Mouse (Mus musculus) cortical plate, adult 2 months (tissue): Measurements from ENCODE around the gene Aldh3b2. TPM values are rescaled to one million over a fixed set of nuclear protein-coding genes. Genes with fewer than 3 reads are reported as not detected.

ENCODE experiments used
- H3K27ac ChIP-seq: fragments of 200-500 bp; 2 replicates; pipeline ENCODE4 v1.5.1; 2012; ENCODE audit warnings: low read length, control low read depth, inconsistent platforms; ENCODE audit not compliant: insufficient read depth
- H3K4me1 ChIP-seq: fragments of 200-500 bp; 2 replicates; pipeline ENCODE4 v1.6.1; 2011; ENCODE audit warnings: low read length; ENCODE audit not compliant: control insufficient read depth, insufficient read depth
- H3K4me3 ChIP-seq: fragments of 200-500 bp; 2 replicates; pipeline ENCODE4 v1.5.1; 2011; ENCODE audit warnings: mild to moderate bottlenecking, low read length, control low read depth; ENCODE audit not compliant: insufficient read depth
- CTCF ChIP-seq: fragments of 200-500 bp; IDR thresholded peaks from 2 replicates; pipeline ENCODE4 v1.5.1; 2011; ENCODE audit warnings: mild to moderate bottlenecking, control low read depth, low read length; ENCODE audit not compliant: insufficient read depth; ENCODE audit errors: extremely low read depth
- POLR2A ChIP-seq: fragments of 200-500 bp; IDR thresholded peaks from 2 replicates; pipeline ENCODE4 v1.6.1; 2011; ENCODE audit warnings: mild to moderate bottlenecking, low read length, control low read depth; ENCODE audit not compliant: insufficient read depth; ENCODE audit errors: extremely low read depth
- polyA plus RNA-seq: library from polyadenylated mRNA; depleted of rRNA; stranded (reverse); fragments of >200 nt; gene quantifications from 2 replicates; pipeline ENCODE4 v1.2.3, GENCODE M21; 2012

The Aldh3b2 gene
- polyA plus RNA-seq, 1 experiment: 2.1 TPM

DNA sequence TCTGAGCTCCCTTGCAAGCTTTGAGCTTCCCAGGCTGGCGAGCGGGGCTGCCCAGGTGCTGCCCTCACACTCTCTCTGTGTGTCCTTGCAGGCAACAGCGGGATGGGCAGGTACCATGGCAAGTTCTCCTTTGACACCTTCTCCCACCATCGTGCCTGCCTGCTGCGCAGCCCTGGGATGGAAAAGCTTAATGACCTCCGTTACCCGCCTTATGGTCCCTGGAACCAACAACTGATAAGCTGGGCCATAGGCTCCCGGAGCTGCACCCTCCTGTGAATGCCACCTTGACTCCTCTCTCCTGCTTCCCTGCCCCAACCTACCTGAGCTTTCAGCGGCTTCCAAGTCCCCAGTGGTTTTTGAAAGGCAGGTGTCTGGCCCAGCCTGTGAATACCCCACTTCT, 8.8 kb downstream of the Aldh3b2 start:
- TF ChIP-seq CTCF (no peak), POLR2A (no peak)
- H3K27ac ChIP-seq: no peak overlapping the region
- no peak overlapping the region for H3K4me3 ChIP-seq
- no peaks in the 10 kb centered on the region for H3K4me1 ChIP-seq

DNA sequence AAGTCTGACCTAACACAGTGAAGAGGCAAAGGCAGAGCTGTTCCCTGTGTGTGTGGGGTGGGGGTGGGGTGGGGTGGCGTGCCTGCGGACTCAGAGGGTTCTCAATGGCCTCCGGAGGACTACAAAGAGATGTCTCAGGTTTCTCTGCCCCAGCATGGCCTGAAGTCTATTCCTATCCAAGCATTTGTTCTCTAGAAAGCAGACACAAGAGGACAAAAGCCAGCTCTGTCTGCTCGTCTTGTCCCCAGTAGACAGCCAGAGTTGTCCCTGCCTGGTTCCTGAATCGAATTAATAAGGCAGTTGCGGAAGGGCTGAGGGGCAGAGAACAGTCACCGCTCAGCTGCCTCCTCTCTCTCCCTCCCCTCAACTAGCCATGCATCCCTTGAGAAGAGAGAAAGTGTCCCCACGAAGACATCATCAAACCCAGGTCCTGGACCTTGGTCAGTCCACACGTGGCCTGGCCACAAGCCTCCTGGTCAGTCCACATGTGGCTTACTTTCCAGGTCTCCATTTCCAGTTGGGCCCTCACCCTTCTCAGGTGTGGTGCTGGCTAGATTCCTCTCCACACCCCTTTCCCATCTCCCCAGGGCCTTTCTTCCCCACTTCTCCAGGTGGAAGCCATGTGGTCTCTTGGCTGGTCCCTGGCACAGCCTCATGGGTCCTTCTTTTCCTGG, 11.5 kb downstream of the Aldh3b2 start:
- Histone ChIP-seq H3K4me1 (peaks cover 6% of the 10 kb centered on the region), H3K4me3 (no peak overlapping the region), H3K27ac (peak overlapping the region; percentile 20; the same call in 1 of the 2 replicates)
- TF ChIP-seq POLR2A (no peak), CTCF (no peak)

DNA sequence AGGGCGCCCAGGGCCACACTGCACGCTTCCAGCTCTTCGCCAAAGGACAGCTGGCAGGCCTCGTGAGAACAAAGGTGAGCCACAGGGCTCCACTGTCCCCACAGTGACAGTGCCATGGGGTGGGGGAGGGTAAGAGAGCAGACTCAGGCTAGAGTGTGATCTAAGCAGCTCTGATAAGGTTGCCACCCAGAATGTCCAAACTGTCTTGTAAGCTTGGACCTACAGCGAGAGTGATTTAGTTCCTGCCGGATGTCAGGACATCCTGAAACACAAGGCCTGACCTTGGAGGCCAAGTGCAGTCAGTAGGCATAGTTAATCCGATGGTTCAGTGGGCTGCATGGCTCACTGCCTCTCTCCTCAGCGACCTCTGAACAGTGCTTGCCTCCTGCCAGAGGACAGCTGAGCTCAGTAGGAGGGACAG, 13.1 kb downstream of the Aldh3b2 start:
- TF ChIP-seq CTCF: no peak
- TF ChIP-seq POLR2A: no peak
- Histone ChIP-seq H3K27ac (no peak overlapping the region), H3K4me1 (peaks cover 6% of the 10 kb centered on the region), H3K4me3 (no peak overlapping the region)

DNA sequence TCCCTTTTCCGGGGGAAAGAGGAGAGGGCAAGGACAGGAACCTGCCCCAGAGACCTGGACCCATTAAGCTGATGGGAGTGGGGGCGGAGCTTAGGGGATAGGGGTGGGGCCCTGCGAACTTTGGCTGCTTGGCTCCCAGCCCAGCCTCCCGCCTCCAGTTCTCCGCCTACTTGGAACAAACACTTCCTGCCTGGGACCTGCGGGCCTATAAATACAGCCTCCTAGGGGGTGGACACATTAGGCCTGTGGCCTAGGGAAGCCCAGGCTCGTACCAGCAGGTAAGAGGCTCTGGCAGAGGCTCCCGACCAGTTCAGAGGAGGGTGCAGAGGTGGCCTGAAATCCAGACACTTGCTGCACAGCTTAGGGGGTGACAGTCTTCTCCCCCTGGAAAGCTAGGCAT, 14.2 kb downstream of the Aldh3b2 start, which contains the start of gene Acy3:
Gene Acy3 (plus strand): TSS at position 237 of the 400 bp plus-strand sequence.
- Histone ChIP-seq H3K4me1 (peaks cover 6% of the 10 kb centered on the region), H3K27ac (no peak within 1 kb of the TSS), H3K4me3 (no peak within 1 kb of the TSS)
- 0 out of 2 replicates have a peak, but pooled peaks have one; percentile 35 for TF ChIP-seq POLR2A
- TF ChIP-seq CTCF: no peak

DNA sequence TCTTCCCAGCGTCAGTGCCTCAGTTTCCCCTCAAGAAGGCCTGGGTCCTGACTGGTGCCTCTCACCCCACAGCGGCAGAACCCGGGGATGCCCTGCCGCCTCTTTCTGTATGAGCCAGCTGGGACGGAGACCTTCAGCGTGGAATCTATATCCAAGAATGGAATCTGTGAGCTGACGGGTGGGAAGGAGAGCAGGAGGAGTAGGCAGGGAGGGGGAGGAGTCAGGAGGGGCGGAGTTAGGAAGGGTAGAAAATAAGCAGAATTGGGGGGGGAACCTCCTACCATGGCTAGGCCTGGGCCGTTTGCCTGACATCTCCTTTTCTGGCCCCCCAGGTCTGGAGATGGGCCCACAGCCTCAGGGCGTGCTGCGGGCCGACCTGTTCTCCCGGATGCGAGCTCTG, 15.9 kb downstream of the Aldh3b2 start:
- Histone ChIP-seq H3K4me1 (peaks cover 6% of the 10 kb centered on the region), H3K4me3 (no peak overlapping the region), H3K27ac (no peak overlapping the region)
- TF ChIP-seq POLR2A (no peak), CTCF (no peak)

DNA sequence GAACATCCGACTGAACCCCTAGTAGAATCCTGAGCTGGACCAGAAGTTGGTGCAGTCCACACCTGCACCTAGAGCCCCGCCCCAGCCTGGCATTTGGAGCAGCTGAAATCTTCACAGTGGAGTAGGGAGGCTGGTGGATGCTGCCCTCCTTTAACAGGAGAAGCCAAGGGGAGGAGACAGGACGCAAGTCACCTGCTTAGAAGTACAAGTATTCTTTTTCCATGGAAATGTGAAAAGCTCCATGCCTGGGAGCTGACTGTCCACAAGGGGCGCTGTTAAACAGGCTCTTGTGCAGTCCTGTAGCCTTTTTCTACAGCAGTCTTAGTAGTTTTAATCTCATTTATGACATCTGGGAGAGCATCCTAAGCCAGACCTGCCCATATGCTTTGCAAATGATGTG, 16.6 kb downstream of the Aldh3b2 start:
- no peak for TF ChIP-seq POLR2A
- no peak for TF ChIP-seq CTCF
- H3K4me3 ChIP-seq: no peak overlapping the region
- H3K27ac ChIP-seq: no peak overlapping the region
- peaks cover 6% of the 10 kb centered on the region for H3K4me1 ChIP-seq

DNA sequence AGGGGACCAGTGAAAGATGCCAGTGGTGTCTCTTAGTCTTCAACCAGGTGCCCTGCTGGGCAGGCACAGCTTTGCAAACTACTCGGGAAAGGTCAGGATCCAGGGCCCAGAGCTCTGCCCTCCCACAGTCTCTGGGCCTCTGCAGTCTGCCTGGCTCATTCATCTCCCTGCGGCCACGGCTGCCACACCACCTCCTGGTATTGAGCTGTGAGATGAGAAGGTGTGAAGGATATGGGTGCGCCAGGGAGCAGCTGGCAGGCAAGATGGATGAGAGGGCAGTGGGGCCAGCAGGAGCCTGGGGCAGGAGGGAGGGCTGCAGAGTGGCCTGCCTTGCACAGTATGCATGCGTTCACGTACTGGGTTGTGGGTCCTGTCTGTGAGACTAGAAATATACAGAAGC, 18.7 kb downstream of the Aldh3b2 start:
- TF ChIP-seq CTCF: no peak
- TF ChIP-seq POLR2A: no peak
- H3K4me1 ChIP-seq: peaks cover 6% of the 10 kb centered on the region
- no peak overlapping the region for H3K27ac ChIP-seq
- H3K4me3 ChIP-seq: no peak overlapping the region

DNA sequence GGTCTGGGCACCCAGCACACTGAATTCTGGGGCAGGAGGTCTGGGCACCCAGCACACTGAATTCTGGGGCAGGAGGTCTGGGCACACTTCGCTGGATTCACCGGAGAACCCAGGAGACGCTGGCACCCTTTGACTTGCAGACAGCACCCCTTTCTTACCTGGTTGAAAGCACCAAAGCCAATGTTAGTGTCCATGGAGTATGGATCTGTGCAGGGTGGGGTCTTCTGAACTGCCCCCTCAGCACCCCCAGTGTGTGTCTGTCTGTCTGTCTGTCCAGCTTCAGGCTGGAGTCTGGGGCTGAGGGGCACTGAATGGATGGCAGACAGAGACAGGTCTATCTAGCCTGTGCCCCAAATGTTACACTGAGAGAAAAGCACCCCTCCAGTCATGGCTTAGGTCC, 19.4 kb downstream of the Aldh3b2 start:
- TF ChIP-seq CTCF (no peak), POLR2A (no peak)

DNA sequence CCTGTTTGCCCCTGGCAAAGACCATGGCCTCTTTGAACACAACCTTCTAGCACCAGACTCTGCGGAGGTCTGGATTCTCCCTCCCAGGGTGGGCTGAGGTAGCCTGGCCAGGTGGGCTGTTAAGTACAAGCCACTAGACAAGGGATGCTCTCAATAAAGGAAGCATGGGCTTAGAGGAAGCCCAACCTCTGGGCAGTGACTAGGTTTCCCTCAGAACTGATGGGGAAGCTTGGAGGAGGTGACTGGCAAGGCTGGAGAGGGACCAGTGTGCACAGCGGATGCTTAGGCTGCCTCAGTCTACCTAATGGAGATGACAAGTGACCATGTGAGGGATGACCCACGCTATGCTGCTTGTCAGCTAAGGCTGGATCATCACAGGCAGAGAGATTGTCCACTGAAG, 19.8 kb downstream of the Aldh3b2 start:
- no peaks in the 10 kb centered on the region for H3K4me1 ChIP-seq
- no peak overlapping the region for H3K27ac ChIP-seq
- H3K4me3 ChIP-seq: no peak overlapping the region
- TF ChIP-seq CTCF (no peak), POLR2A (no peak)

More for the DNA sequence above, 19.4 kb downstream of the Aldh3b2 start:
- H3K27ac ChIP-seq: no peak overlapping the region
- H3K4me3 ChIP-seq: no peak overlapping the region
- H3K4me1 ChIP-seq: peaks cover 4% of the 10 kb centered on the region

DNA sequence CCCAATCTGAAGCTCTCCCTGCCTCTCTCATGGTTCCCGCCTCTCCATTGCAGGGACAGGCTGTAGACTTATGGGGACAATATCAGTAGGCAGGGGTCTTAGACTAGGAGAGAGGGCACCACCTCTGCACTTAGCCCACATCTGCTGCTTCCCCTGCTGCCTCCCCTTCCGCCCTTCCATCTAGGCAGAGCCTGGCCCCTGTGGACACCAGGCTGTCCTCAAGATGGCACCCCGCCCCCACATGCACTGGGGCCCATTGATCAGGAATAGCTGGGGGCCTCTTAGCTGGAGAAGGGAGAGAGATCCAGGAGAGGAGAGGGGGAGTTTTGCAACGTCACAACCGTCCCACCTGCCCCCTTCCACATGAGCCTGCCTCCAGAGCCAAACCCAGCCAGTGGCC, 20.3 kb downstream of the Aldh3b2 start, which contains the start of gene Tbx10:
Gene Tbx10 (plus strand): TSS at position 337 of the 400 bp plus-strand sequence.
- Histone ChIP-seq H3K27ac (no peak within 1 kb of the TSS), H3K4me1 (no peaks in the 10 kb centered on the region), H3K4me3 (no peak within 1 kb of the TSS)
- TF ChIP-seq POLR2A (no peak), CTCF (no peak)
